Mouse (Mus musculus) liver, embryonic 14.5 days (tissue): ENCODE results near the gene Cep63. TPM values are rescaled to one million over a fixed set of nuclear protein-coding genes. Genes with fewer than 3 reads are reported as not detected.

Source experiments
- ATAC-seq: fragments of 200-750 bp; cut with Nextera tagmentation; 2 replicates; pipeline ENCODE4 v1.8.0; 2017; ENCODE audit warnings: moderate number of reproducible peaks, mild to moderate bottlenecking, moderate library complexity; ENCODE audit not compliant: insufficient read depth
- DNase-seq, 3 experiments: peaks; one replicate each; pipeline ENCODE4 v3.0.0-alpha.2; 2012 to 2013; ENCODE audit warnings: low read depth in 3 of 3, low spot score in 3 of 3
- H3K27ac ChIP-seq: fragments of 300-500 bp; sonication (generic); 2 replicates; pipeline ENCODE4 v1.5.1; 2014; ENCODE audit warnings: moderate library complexity, mild to moderate bottlenecking, control low read depth, inconsistent platforms
- H3K27me3 ChIP-seq: fragments of 300-500 bp; sonication (generic); 2 replicates; pipeline ENCODE4 v1.6.1; 2014; ENCODE audit warnings: mild to moderate bottlenecking, low read length, moderate library complexity; ENCODE audit not compliant: control insufficient read depth, insufficient read depth
- H3K36me3 ChIP-seq: fragments of 300-500 bp; sonication (generic); replicated peaks from 2 replicates; pipeline ENCODE4 v1.6.1; 2014; ENCODE audit warnings: low read depth; ENCODE audit not compliant: control insufficient read depth, insufficient read depth
- H3K4me1 ChIP-seq, 2 experiments: fragments of 200-500 bp in 1 of 2; fragments of 300-500 bp in 1 of 2; sonication (generic) in 1 of 2; replicated peaks; 2 replicates each; pipeline ENCODE4 v1.6.1; 2012 to 2014; ENCODE audit warnings: antibody characterized with exemption in 1 of 2, inconsistent platforms in 1 of 2, low read length in 1 of 2; ENCODE audit not compliant: control insufficient read depth in 2 of 2, insufficient read depth in 2 of 2
- H3K4me2 ChIP-seq: fragments of 300-500 bp; sonication (generic); 2 replicates; pipeline ENCODE4 v1.6.1; 2014; ENCODE audit warnings: low read depth, mild to moderate bottlenecking, control low read depth, moderate library complexity
- H3K4me3 ChIP-seq, 2 experiments: fragments of 200-500 bp in 1 of 2; fragments of 300-500 bp in 1 of 2; sonication (generic) in 1 of 2; 2 replicates each; pipeline ENCODE4 v1.5.1; 2012 to 2014; ENCODE audit warnings: low read depth in 2 of 2, low read length in 2 of 2, mild to moderate bottlenecking in 2 of 2, control low read depth in 1 of 2, inconsistent platforms in 1 of 2, moderate library complexity in 1 of 2; ENCODE audit not compliant: insufficient read depth in 1 of 2
- H3K9ac ChIP-seq: fragments of 300-500 bp; sonication (generic); replicated peaks from 2 replicates; pipeline ENCODE4 v1.6.1; 2014; ENCODE audit warnings: mild to moderate bottlenecking, control low read depth, moderate library complexity
- H3K9me3 ChIP-seq: fragments of 300-500 bp; sonication (generic); 2 replicates; pipeline ENCODE4 v1.6.1; 2016; ENCODE audit warnings: low read length, mixed read lengths; ENCODE audit not compliant: control insufficient read depth
- CTCF ChIP-seq: IDR thresholded peaks from 2 replicates; pipeline ENCODE4 v1.5.1; 2016; ENCODE audit warnings: antibody characterized with exemption, low read depth, control low read depth
- EP300 ChIP-seq: IDR thresholded peaks from 2 replicates; pipeline ENCODE4 v1.6.1; 2016; ENCODE audit warnings: antibody characterized with exemption, low read depth
- WGBS: fragments of 180-500 bp; shearing (Covaris S2); extraction: QIAGEN DNeasy Blood & Tissue Kit; methylation state at CpG from one replicate; pipeline ENCODE4 v1.1.7; 2014; ENCODE audit not compliant: insufficient replicate concordance; 5-methylcytosine and 5-hydroxymethylcytosine counted together
- polyA plus RNA-seq, 2 experiments: library from polyadenylated mRNA; depleted of rRNA in 1 of 2; stranded (reverse) in 1 of 2; unstranded in 1 of 2; fragments of >200 nt; fragmentation: Nextera tagmentation in 1 of 2; extraction: Ambion mirVana in 1 of 2; gene quantifications; 2 replicates each; pipeline versions ENCODE4 v1.2.1 to v1.2.3; 2012 to 2014

The Cep63 gene
- polyA plus RNA-seq, 2 experiments: 5.7 to 16.7 TPM

GRCm38 (mm10) chr9:102601666-102602065 is 24.7 kb downstream of the Cep63 start:
- H3K27ac ChIP-seq: no peak overlapping the region
- no peak overlapping the region for H3K4me2 ChIP-seq
- H3K27me3 ChIP-seq: no peaks in the 10 kb centered on the region
- WGBS: 62% methylated on average over 2 of the region's 2 CpGs
- H3K4me3 ChIP-seq: no peak overlapping the region
- H3K36me3 ChIP-seq: peaks cover 4% of the 10 kb centered on the region; the same call in 1 of the 2 replicates
- no peak for TF ChIP-seq EP300
- no peak for DNase-seq
- H3K9ac ChIP-seq: no peak overlapping the region
- no peaks in the 10 kb centered on the region for H3K9me3 ChIP-seq
- H3K4me1 ChIP-seq: no peaks in the 10 kb centered on the region
- ATAC-seq: no peak

- 93% methylated on average over 2 of the region's 2 CpGs for WGBS
- TF ChIP-seq EP300 (no peak), CTCF (no peak)
- Histone ChIP-seq H3K9me3 (no peaks in the 10 kb centered on the region), H3K27ac (no peak overlapping the region), H3K27me3 (no peaks in the 10 kb centered on the region), H3K36me3 (peaks cover 4% of the 10 kb centered on the region; the same call in 1 of the 2 replicates), H3K4me2 (no peak overlapping the region), H3K9ac (no peak overlapping the region), H3K4me3 (no peak overlapping the region), H3K4me1 (no peaks in the 10 kb centered on the region)
- DNase-seq: no peak
- ATAC-seq: no peak
Measured at GRCm38 (mm10) chr9:102601187-102601586, 25.1 kb downstream of the Cep63 start.

DNA sequence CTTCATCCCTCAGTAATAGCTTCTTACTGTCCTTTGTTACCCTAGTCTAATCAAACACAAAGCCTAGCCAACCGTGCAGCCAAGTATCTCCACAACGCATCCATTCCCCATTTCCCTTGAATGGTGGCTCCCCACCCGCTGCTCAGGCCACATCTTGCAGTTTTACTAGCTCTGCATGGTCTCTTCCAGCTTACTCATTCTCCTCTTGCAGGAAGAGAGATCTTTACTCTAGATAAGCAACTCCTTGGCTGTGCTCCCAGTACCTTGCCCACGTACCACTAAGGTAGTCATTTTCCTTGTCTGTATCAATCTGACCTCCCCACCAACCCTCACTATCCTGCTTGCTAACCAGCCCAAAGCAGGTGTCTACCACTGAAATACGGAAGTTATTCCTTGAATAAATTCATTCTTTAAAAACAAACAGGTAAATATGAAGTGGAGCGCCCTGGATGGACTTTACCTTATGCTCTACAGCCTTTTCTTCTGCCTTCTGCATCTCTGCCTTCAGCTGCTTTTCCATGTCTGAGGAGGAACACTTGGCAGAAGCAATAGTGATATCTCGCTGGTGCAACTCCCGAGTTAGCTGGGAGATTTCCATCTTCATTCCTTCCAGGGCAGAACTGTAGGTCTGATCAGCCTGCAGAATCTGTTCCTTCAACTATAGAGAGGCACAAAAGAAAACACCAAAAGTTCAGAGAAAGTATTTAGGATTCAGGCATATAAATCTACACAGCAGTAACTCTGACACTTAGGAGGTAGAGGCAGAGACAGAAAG is 30.5 kb downstream of the Cep63 start:
- H3K27ac ChIP-seq: no peak overlapping the region
- DNase-seq (no peak), ATAC-seq (no peak)
- WGBS: 71% methylated on average over 8 of the region's 8 CpGs
- H3K27me3 ChIP-seq: no peaks in the 10 kb centered on the region
- no peaks in the 10 kb centered on the region for H3K9me3 ChIP-seq
- H3K4me2 ChIP-seq: no peak overlapping the region
- H3K9ac ChIP-seq: no peak overlapping the region
- H3K4me1 ChIP-seq: no peaks in the 10 kb centered on the region
- no peak overlapping the region for H3K4me3 ChIP-seq
- peaks cover 4% of the 10 kb centered on the region for H3K36me3 ChIP-seq
- TF ChIP-seq CTCF: no peak
- TF ChIP-seq EP300: no peak

- Histone ChIP-seq H3K9me3 (no peaks in the 10 kb centered on the region), H3K27me3 (no peaks in the 10 kb centered on the region), H3K4me3 (no peak overlapping the region), H3K36me3 (peaks cover 4% of the 10 kb centered on the region), H3K4me1 (no peaks in the 10 kb centered on the region), H3K4me2 (no peak overlapping the region), H3K27ac (no peak overlapping the region), H3K9ac (no peak overlapping the region)
- TF ChIP-seq EP300: no peak
- no peak for TF ChIP-seq CTCF
- 75% methylated on average over 6 of the region's 6 CpGs for WGBS
- no peak for ATAC-seq
- DNase-seq: no peak
Measured at GRCm38 (mm10) chr9:102594667-102595393, 31.5 kb downstream of the Cep63 start.

DNA sequence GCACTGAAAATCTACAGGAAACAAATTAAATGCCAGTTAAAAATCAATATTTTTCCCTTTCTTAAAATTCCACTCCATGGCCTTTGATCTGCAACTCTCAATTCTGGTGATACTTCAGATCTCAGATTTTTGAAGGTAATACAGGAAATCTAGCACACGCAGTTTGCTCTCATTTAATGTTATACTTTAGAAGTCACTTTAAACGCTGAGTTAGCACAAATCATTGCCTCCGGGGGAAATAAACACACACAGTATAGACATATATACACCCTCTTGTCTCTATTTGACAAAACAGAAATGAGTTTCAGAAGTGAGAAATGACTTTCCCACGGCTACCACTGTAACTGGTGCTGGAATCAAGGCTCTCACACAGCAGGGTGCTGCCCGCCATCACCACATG is 39.0 kb downstream of the Cep63 start:
- Histone ChIP-seq H3K4me1 (no peaks in the 10 kb centered on the region), H3K4me2 (no peak overlapping the region), H3K27ac (no peak overlapping the region), H3K4me3 (no peak overlapping the region), H3K27me3 (no peaks in the 10 kb centered on the region), H3K9me3 (no peaks in the 10 kb centered on the region), H3K9ac (no peak overlapping the region), H3K36me3 (no peaks in the 10 kb centered on the region)
- DNase-seq (no peak), ATAC-seq (no peak)
- TF ChIP-seq EP300 (no peak), CTCF (no peak)
- WGBS: 83% methylated on average over 5 of the region's 5 CpGs
